Mouse (Mus musculus): ENCODE measurements at regions not wholly inside any gene's neighbourhood (a gene's known extent, or its start where the extent isn't known, plus 50 kb on each side); places are given as distances from the start of the nearest gene placed in this dataset.

GRCm38 (mm10) chr2:19065511-19065910 is 67.4 kb downstream of the 4930426L09Rik start:
- Histone ChIP-seq H3K9ac (ENCODE audit: insufficient read depth, low read depth) (no peak overlapping the region), H3K36me3 (replicated peaks in 1 of 2; ENCODE audit: control insufficient read depth in 1 of 2, insufficient read depth in 1 of 2, low read length in 1 of 2) (no peaks in the 10 kb centered on the region), H3K27ac (ENCODE audit: insufficient read depth, low read depth) (no peak overlapping the region), H3K4me3 (replicated peaks in 1 of 3; ENCODE audit: low read depth in 2 of 3, low read length in 2 of 3, poor library complexity in 1 of 3) (no peak overlapping the region), H3K79me2 (replicated peaks; ENCODE audit: control insufficient read depth, extremely low read depth, insufficient read depth, poor library complexity, severe bottlenecking) (no peaks in the 10 kb centered on the region), H3K9me3 (replicated peaks; ENCODE audit: low read length) (no peaks in the 10 kb centered on the region), H3K27me3 (replicated peaks) (no peaks in the 10 kb centered on the region), H3K4me1 (ENCODE audit: control insufficient read depth in 1 of 2, insufficient read depth in 2 of 2) (peaks cover 11 to 19% of the 10 kb centered on the region in 2 experiments), H3K4me2 (ENCODE audit: insufficient read depth, low read depth, poor library complexity, severe bottlenecking) (no peak overlapping the region)
- dilution Hi-C loops (cut with MboI; ENCODE audit: extremely low pct_ligation_motif_present, extremely low pct_unique_long_range_greater_than_20kb, low sequenced_read_pairs) (no loop called here), in situ Hi-C loops (cut with MboI; ENCODE audit: low pct_ligation_motif_present, low pct_unique_long_range_greater_than_20kb, low sequenced_read_pairs) (no loop called here)
- TF ChIP-seq TCF12 (IDR thresholded peaks at IDR 0.05; ENCODE audit: low read depth, low read length) (no peak), USF1 (IDR thresholded peaks at IDR 0.05; ENCODE audit: low read depth, low read length) (no peak), MYC (IDR thresholded peaks at IDR 0.05; ENCODE audit: low read depth, low read length) (no peak), NELFE (IDR thresholded peaks at IDR 0.05; ENCODE audit: low read depth, low read length) (no peak), ZC3H11A (IDR thresholded peaks at IDR 0.05; ENCODE audit: low read depth, low read length) (no peak), MAZ (IDR thresholded peaks at IDR 0.05; ENCODE audit: low read depth, low read length) (no peak), BHLHE40 (IDR thresholded peaks at IDR 0.05; ENCODE audit: low read depth, low read length) (no peak), USF2 (conservative IDR thresholded peaks at IDR 0.05; ENCODE audit: low read depth, low read length) (no peak), CHD1 (IDR thresholded peaks at IDR 0.05; ENCODE audit: low read depth, low read length) (no peak), IRF4 (IDR thresholded peaks at IDR 0.05; ENCODE audit: low read depth, low read length) (no peak)
- DNase-seq (ENCODE audit: extremely low read depth), result peak; percentile 37

GRCm38 (mm10) chr2:19068161-19068560 is 70.0 kb downstream of the 4930426L09Rik start:
- Histone ChIP-seq H3K4me3 (replicated peaks in 1 of 3; ENCODE audit: low read depth in 2 of 3, low read length in 2 of 3, poor library complexity in 1 of 3) (no peak overlapping the region), H3K9ac (ENCODE audit: insufficient read depth, low read depth) (no peak overlapping the region), H3K27me3 (replicated peaks) (no peaks in the 10 kb centered on the region), H3K36me3 (replicated peaks in 1 of 2; ENCODE audit: control insufficient read depth in 1 of 2, insufficient read depth in 1 of 2, low read length in 1 of 2) (no peaks in the 10 kb centered on the region), H3K27ac (ENCODE audit: insufficient read depth, low read depth) (no peak overlapping the region), H3K4me2 (ENCODE audit: insufficient read depth, low read depth, poor library complexity, severe bottlenecking) (no peak overlapping the region), H3K4me1 (ENCODE audit: control insufficient read depth in 1 of 2, insufficient read depth in 2 of 2) (peaks cover 9 to 10% of the 10 kb centered on the region in 2 experiments), H3K9me3 (replicated peaks; ENCODE audit: low read length) (no peaks in the 10 kb centered on the region), H3K79me2 (replicated peaks; ENCODE audit: control insufficient read depth, extremely low read depth, insufficient read depth, poor library complexity, severe bottlenecking) (no peaks in the 10 kb centered on the region)
- dilution Hi-C loops (cut with MboI; ENCODE audit: extremely low pct_ligation_motif_present, extremely low pct_unique_long_range_greater_than_20kb, low sequenced_read_pairs) (no loop called here), in situ Hi-C loops (cut with MboI; ENCODE audit: low pct_ligation_motif_present, low pct_unique_long_range_greater_than_20kb, low sequenced_read_pairs) (no loop called here)
- DNase-seq (ENCODE audit: extremely low read depth), result no peak
- TF ChIP-seq HCFC1 (IDR thresholded peaks at IDR 0.05; ENCODE audit: low read depth, low read length) (no peak), MEF2A (IDR thresholded peaks at IDR 0.05; ENCODE audit: borderline replicate concordance, low read depth, low read length) (no peak), POLR2AphosphoS2 (IDR thresholded peaks at IDR 0.05; ENCODE audit: low read depth, low read length) (no peak), KAT2A (IDR thresholded peaks at IDR 0.05; ENCODE audit: insufficient replicate concordance, low read length) (no peak), RAD21 (IDR thresholded peaks at IDR 0.05; ENCODE audit: low read depth, low read length) (no peak), SIN3A (IDR thresholded peaks at IDR 0.05; ENCODE audit: low read length) (no peak), PAX5 (IDR thresholded peaks at IDR 0.05; ENCODE audit: low read length) (no peak), RCOR1 (conservative IDR thresholded peaks at IDR 0.05; ENCODE audit: low read depth, low read length) (no peak), JUN (IDR thresholded peaks at IDR 0.05; ENCODE audit: insufficient read depth, low read depth, low read length) (no peak), NRF1 (IDR thresholded peaks at IDR 0.05; ENCODE audit: low read depth, low read length) (no peak), EP300 (IDR thresholded peaks at IDR 0.05; ENCODE audit: low read length) (no peak), ELF1 (IDR thresholded peaks at IDR 0.05; ENCODE audit: low read depth, low read length) (no peak), JUND (conservative IDR thresholded peaks at IDR 0.05; ENCODE audit: low read depth, low read length) (no peak), POLR2A (IDR thresholded peaks at IDR 0.05; ENCODE audit: low read depth, low read length) (no peak), CTCF (conservative IDR thresholded peaks at IDR 0.05 in 1 of 2, IDR thresholded peaks at IDR 0.05 in 1 of 2; ENCODE audit: low read depth in 2 of 2, low read length in 2 of 2) (no peak), MXI1 (IDR thresholded peaks at IDR 0.05; ENCODE audit: low read depth, low read length) (no peak), CHD2 (IDR thresholded peaks at IDR 0.05; ENCODE audit: low read length) (no peak)
